Mouse (Mus musculus): Measurements from ENCODE around the gene Pcgf2. TPM values are rescaled to one million over a fixed set of nuclear protein-coding genes. Genes with fewer than 3 reads are reported as not detected.

The Pcgf2 gene
- total and polyA plus RNA-seq, 3 experiments = 0.99 to 19.5 (median 5.6) TPM

- TF ChIP-seq CHD1 (IDR thresholded peaks at IDR 0.05; ENCODE audit: low read depth, low read length) = no peak
- TF ChIP-seq MAFK (IDR thresholded peaks at IDR 0.05; ENCODE audit: insufficient replicate concordance, low read length) = no peak
- TF ChIP-seq KAT2A (IDR thresholded peaks at IDR 0.05; ENCODE audit: insufficient replicate concordance, low read length) = no peak
- no peak for TF ChIP-seq USF2 (conservative IDR thresholded peaks at IDR 0.05; ENCODE audit: low read depth, low read length)
- peak; percentile 96 for TF ChIP-seq SMC3 (IDR thresholded peaks at IDR 0.05; ENCODE audit: low read depth, low read length)
- TF ChIP-seq JUND (conservative IDR thresholded peaks at IDR 0.05; ENCODE audit: low read depth, low read length) = no peak
- 0 out of 2 replicates have a peak, but pooled peaks have one; percentile 19 for TF ChIP-seq IRF4 (IDR thresholded peaks at IDR 0.05; ENCODE audit: low read depth, low read length)
- TF ChIP-seq E2F4 (IDR thresholded peaks at IDR 0.05; ENCODE audit: insufficient replicate concordance, low read depth, low read length) = no peak
- TF ChIP-seq UBTF (IDR thresholded peaks at IDR 0.05; ENCODE audit: low read depth, low read length) = no peak
- peak; percentile 86 for TF ChIP-seq MAZ (IDR thresholded peaks at IDR 0.05; ENCODE audit: low read depth, low read length)
- TF ChIP-seq EP300 (IDR thresholded peaks at IDR 0.05; ENCODE audit: low read length) = no peak
- TF ChIP-seq RAD21 (IDR thresholded peaks at IDR 0.05; ENCODE audit: low read depth, low read length) = peak; percentile 93
- no peak for TF ChIP-seq JUN (IDR thresholded peaks at IDR 0.05; ENCODE audit: insufficient read depth, low read depth, low read length)
- TF ChIP-seq USF1 (IDR thresholded peaks at IDR 0.05; ENCODE audit: low read depth, low read length) = no peak
Observed at GRCm38 (mm10) chr11:97689861-97690260, 10.4 kb downstream of the Pcgf2 start (continued).

GRCm38 (mm10) chr11:97687061-97687460 is 13.2 kb downstream of the Pcgf2 start:
- peaks cover 28 to 56% of the 10 kb centered on the region in 2 experiments for H3K4me1 ChIP-seq (ENCODE audit: control insufficient read depth in 1 of 2, insufficient read depth in 2 of 2)
- TF ChIP-seq SIN3A (IDR thresholded peaks at IDR 0.05; ENCODE audit: low read length) = 0 out of 2 replicates have a peak, but pooled peaks have one; percentile 17
- TF ChIP-seq ETS1 (conservative IDR thresholded peaks at IDR 0.05; ENCODE audit: low read depth, low read length) = no peak
- TF ChIP-seq IRF4 (IDR thresholded peaks at IDR 0.05; ENCODE audit: low read depth, low read length) = no peak
- no peak for TF ChIP-seq ZKSCAN1 (IDR thresholded peaks at IDR 0.05; ENCODE audit: borderline replicate concordance, low read depth, low read length)
- 0 out of 2 replicates have a peak, but pooled peaks have one; percentile 0 for TF ChIP-seq CHD2 (IDR thresholded peaks at IDR 0.05; ENCODE audit: low read length)
- peaks cover 40 to 61% of the 10 kb centered on the region in 2 experiments for H3K36me3 ChIP-seq (replicated peaks in 1 of 2; ENCODE audit: control insufficient read depth in 1 of 2, insufficient read depth in 1 of 2, low read length in 1 of 2)
- no peaks in the 10 kb centered on the region for H3K9me3 ChIP-seq (replicated peaks; ENCODE audit: low read length)
- H3K79me2 ChIP-seq (replicated peaks; ENCODE audit: control insufficient read depth, extremely low read depth, insufficient read depth, poor library complexity, severe bottlenecking) = peaks cover 6% of the 10 kb centered on the region; the same call in 1 of the 2 replicates
- peak overlapping the region; percentile 62 to 79 (median 68) for H3K4me3 ChIP-seq (replicated peaks in 1 of 3; ENCODE audit: low read depth in 2 of 3, low read length in 2 of 3, poor library complexity in 1 of 3)
- dilution Hi-C loops (cut with MboI; ENCODE audit: extremely low pct_ligation_motif_present, extremely low pct_unique_long_range_greater_than_20kb, low sequenced_read_pairs) = no loop called here
- peak overlapping the region; percentile 91 for H3K4me2 ChIP-seq (ENCODE audit: insufficient read depth, low read depth, poor library complexity, severe bottlenecking)
- no peaks in the 10 kb centered on the region for H3K27me3 ChIP-seq (replicated peaks)
- no peak overlapping the region; the same call in 1 of the 2 replicates for H3K27ac ChIP-seq (ENCODE audit: insufficient read depth, low read depth)
- DNase-seq (ENCODE audit: extremely low read depth) = peak; percentile 24
- in situ Hi-C loops (cut with MboI; ENCODE audit: low pct_ligation_motif_present, low pct_unique_long_range_greater_than_20kb, low sequenced_read_pairs) = no loop called here
- H3K9ac ChIP-seq (ENCODE audit: insufficient read depth, low read depth) = peak overlapping the region; percentile 66

Measured in CH12.LX (cell line).